Mouse (Mus musculus) cortical plate, adult 2 months (tissue): ENCODE data around the gene Nup62cl.

ENCODE experiments used
- CTCF ChIP-seq: fragments of 200-500 bp; IDR thresholded peaks from 2 replicates; pipeline ENCODE4 v1.5.1; 2011; ENCODE audit warnings: mild to moderate bottlenecking, control low read depth, low read length; ENCODE audit not compliant: insufficient read depth; ENCODE audit errors: extremely low read depth
- POLR2A ChIP-seq: fragments of 200-500 bp; IDR thresholded peaks from 2 replicates; pipeline ENCODE4 v1.6.1; 2011; ENCODE audit warnings: mild to moderate bottlenecking, low read length, control low read depth; ENCODE audit not compliant: insufficient read depth; ENCODE audit errors: extremely low read depth

- TF ChIP-seq CTCF = no peak
- no peak for TF ChIP-seq POLR2A
These were observed 20.0 kb upstream of the Nup62cl start for GRCm38 (mm10) chrX:140082535-140082934.
